Mouse (Mus musculus) layer of hippocampus, postnatal 10 days (tissue): ENCODE data around the gene Fgf11. TPM values are rescaled to one million over a fixed set of nuclear protein-coding genes. Genes with fewer than 3 reads are reported as not detected.

ENCODE experiments used
- DNase-seq, 2 experiments: peaks; one replicate each; pipeline ENCODE4 v3.0.0; 2021; ENCODE audit warnings: low spot score in 2 of 2
- total RNA-seq, 2 experiments: library from RNA; stranded (reverse); gene quantifications; 2 replicates each; pipeline ENCODE4 v1.2.3; 2021

Gene Fgf11
- total RNA-seq, 2 experiments from 2014 or later, result 26.8 to 26.9 TPM

DNA sequence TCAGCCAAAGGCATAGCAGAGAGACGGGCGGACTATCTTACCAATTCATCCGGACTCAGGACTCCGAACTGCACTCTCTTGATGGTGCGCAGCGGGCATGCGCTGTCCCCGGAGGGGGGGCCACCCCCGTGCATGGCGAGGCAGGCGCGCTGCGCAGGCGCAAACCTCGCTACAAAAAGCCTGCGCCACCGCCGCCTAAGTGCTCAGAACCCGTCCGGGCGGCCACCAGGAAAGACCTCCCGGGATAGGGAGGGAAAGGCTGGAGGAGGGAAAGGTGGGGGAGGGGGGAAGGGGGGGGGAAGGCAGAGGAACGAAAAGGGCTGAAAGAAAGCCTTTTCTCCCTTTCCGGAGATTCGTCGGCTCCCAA is 43.6 kb downstream of the Fgf11 start:
- peak; percentile 95 to 98 for DNase-seq

DNA sequence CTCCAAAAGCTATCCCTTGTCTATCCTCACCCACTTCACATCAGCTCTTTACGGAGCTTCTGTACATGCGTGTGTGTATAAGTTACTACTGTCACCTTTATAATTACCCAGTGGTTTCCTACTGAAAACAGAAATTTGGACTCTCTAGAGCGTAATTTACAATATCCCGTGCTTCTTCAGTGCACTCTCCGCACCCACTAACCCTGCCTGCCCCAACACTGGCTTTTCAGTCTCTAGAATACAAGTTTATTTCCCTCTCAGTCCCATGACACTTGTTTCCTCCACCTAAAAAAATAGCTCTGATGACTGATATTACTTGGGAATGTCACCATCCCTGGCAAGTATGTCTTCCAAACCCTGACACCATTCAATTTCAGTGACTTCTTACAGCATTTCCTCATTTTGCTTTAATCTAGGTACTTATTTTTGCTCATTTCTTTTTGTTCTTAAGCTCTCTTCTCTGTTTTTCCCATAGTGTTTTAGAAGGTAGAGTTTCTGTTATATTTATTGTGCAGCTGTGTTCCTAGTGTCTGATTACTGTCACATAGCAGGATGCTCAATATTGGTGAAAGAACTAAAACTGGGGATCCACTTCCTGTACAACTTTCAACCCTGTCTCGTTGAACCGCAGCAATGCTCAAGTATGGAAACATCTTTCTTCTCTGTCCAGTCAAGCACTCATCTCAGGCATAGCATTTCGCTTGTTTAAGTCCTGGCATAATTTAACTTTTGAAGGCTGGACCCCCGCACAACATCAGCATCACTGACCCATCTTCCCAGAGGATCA is 44.2 kb downstream of the Fgf11 start:
- DNase-seq, result no peak

- DNase-seq, result peak; percentile 30 to 42
These were observed 47.0 kb downstream of the Fgf11 start for GRCm38 (mm10) chr11:69754701-69755100.

- no peak for DNase-seq
These were observed 47.4 kb downstream of the Fgf11 start for GRCm38 (mm10) chr11:69754233-69754632.

GRCm38 (mm10) chr11:69752686-69753085 is 49.0 kb downstream of the Fgf11 start:
- DNase-seq, result no peak

GRCm38 (mm10) chr11:69751635-69752034 is 50.0 kb downstream of the Fgf11 start:
- no peak for DNase-seq

Other genes starting within 250 kb of the Fgf11 start
- gene Efnb3, start 241.7 kb downstream of the Fgf11 start, total RNA-seq, result 100 to 1,000 TPM; 203 to 217 TPM
- 10 to 100 TPM in 1 of 2 experiments, 1 to 10 TPM in 1; 7.7 to 10.6 TPM for gene Wrap53, start 221.6 kb downstream of the Fgf11 start, total RNA-seq
- 10 to 100 TPM; 31.4 to 31.8 TPM for gene Trp53, start 221.5 kb downstream of the Fgf11 start, total RNA-seq
- gene Atp1b2, start 195.9 kb downstream of the Fgf11 start, total RNA-seq, result 100 to 1,000 TPM; 456 to 463 TPM
- gene Shbg, start 184.0 kb downstream of the Fgf11 start, total RNA-seq, result not detected
- gene Sat2, start 179.8 kb downstream of the Fgf11 start, total RNA-seq, result 10 to 100 TPM; 15.0 to 17.1 TPM
- gene Fxr2, start 168.9 kb downstream of the Fgf11 start, total RNA-seq, result 100 to 1,000 TPM in 1 of 2 experiments, 10 to 100 TPM in 1; 99.2 to 103 TPM
- not detected for gene Sox15, start 146.5 kb downstream of the Fgf11 start, total RNA-seq
- gene Mpdu1, start 139.2 kb downstream of the Fgf11 start, total RNA-seq, result 10 to 100 TPM; 85.9 to 89.9 TPM
- gene Cd68, start 135.7 kb downstream of the Fgf11 start, total RNA-seq, result 10 to 100 TPM in 1 of 2 experiments, 1 to 10 TPM in 1; 8.4 to 11.5 TPM
- gene Eif4a1, start 129.4 kb downstream of the Fgf11 start, total RNA-seq, result 100 to 1,000 TPM; 492 to 501 TPM
- 10 to 100 TPM; 88.0 to 98.7 TPM for gene Senp3, start 119.8 kb downstream of the Fgf11 start, total RNA-seq
- 1 to 10 TPM; 1.1 to 1.2 TPM for gene Tnfsf13, start 116.1 kb downstream of the Fgf11 start, total RNA-seq
- gene Tnfsf12, start 106.0 kb downstream of the Fgf11 start, total RNA-seq, result 1 to 10 TPM; 6.7 to 8.3 TPM
- gene Tnfsfm13, start 105.8 kb downstream of the Fgf11 start, total RNA-seq, result under 1 TPM; 0.69 to 0.76 TPM
- gene Polr2a, start 43.2 kb downstream of the Fgf11 start, total RNA-seq, result 10 to 100 TPM; 55.6 to 59.4 TPM
- under 1 TPM in 1 of 2 experiments, not detected in 1; 0.22 TPM for gene Slc35g3, start 39.9 kb downstream of the Fgf11 start, total RNA-seq
- gene Zbtb4, start 35.9 kb downstream of the Fgf11 start, total RNA-seq, result 10 to 100 TPM; 69.7 to 72.8 TPM
- 1 to 10 TPM; 1.1 to 1.6 TPM for gene Chrnb1, start 5.9 kb downstream of the Fgf11 start, total RNA-seq
- gene Tmem102, start 3.8 kb upstream of the Fgf11 start, total RNA-seq, result not detected
- not detected for gene Gm39566, start 13.4 kb upstream of the Fgf11 start, total RNA-seq
- gene Spem2, start 16.6 kb upstream of the Fgf11 start, total RNA-seq, result not detected
- under 1 TPM; 0.34 to 0.54 TPM for gene Spem1, start 20.3 kb upstream of the Fgf11 start, total RNA-seq
- gene Nlgn2, start 35.9 kb upstream of the Fgf11 start, total RNA-seq, result 100 to 1,000 TPM; 227 to 245 TPM
- gene Tmem256, start 36.7 kb upstream of the Fgf11 start, total RNA-seq, result 100 to 1,000 TPM; 148 to 153 TPM
- gene Plscr3, start 44.5 kb upstream of the Fgf11 start, total RNA-seq, result 10 to 100 TPM; 31.2 to 37.7 TPM
- under 1 TPM in 1 of 2 experiments, not detected in 1; 0.25 TPM for gene Tnk1, start 56.9 kb upstream of the Fgf11 start, total RNA-seq
- not detected for gene Tmem95, start 76.2 kb upstream of the Fgf11 start, total RNA-seq
- under 1 TPM; 0.85 TPM for gene Kctd11, start 79.5 kb upstream of the Fgf11 start, total RNA-seq
- under 1 TPM; 0.16 to 0.21 TPM for gene Acap1, start 93.7 kb upstream of the Fgf11 start, total RNA-seq
- 1 to 10 TPM; 2.4 to 2.5 TPM for gene 2810408A11Rik, start 99.1 kb upstream of the Fgf11 start, total RNA-seq
- 100 to 1,000 TPM; 127 to 146 TPM for gene Neurl4, start 99.2 kb upstream of the Fgf11 start, total RNA-seq
- 10 to 100 TPM; 27.8 to 30.2 TPM for gene Gps2, start 112.0 kb upstream of the Fgf11 start, total RNA-seq
- 100 to 1,000 TPM; 479 to 501 TPM for gene Eif5a, start 120.1 kb upstream of the Fgf11 start, total RNA-seq
- 1 to 10 TPM; 9.2 to 9.5 TPM for gene Ybx2, start 133.9 kb upstream of the Fgf11 start, total RNA-seq
- 1 to 10 TPM; 1.7 to 2.0 TPM for gene Slc2a4, start 146.3 kb upstream of the Fgf11 start, total RNA-seq
- not detected for gene Cldn7, start 162.9 kb upstream of the Fgf11 start, total RNA-seq
- 100 to 1,000 TPM; 101 to 105 TPM for gene Ctdnep1, start 179.3 kb upstream of the Fgf11 start, total RNA-seq
- 10 to 100 TPM; 98.0 to 99.5 TPM for gene Elp5, start 180.7 kb upstream of the Fgf11 start, total RNA-seq
- gene Gabarap, start 189.3 kb upstream of the Fgf11 start, total RNA-seq, result 100 to 1,000 TPM; 256 to 267 TPM
- 10 to 100 TPM; 40.1 to 43.7 TPM for gene Phf23, start 193.9 kb upstream of the Fgf11 start, total RNA-seq
- 10 to 100 TPM; 26.1 to 38.9 TPM for gene Dvl2, start 198.7 kb upstream of the Fgf11 start, total RNA-seq
- 10 to 100 TPM; 55.7 to 57.6 TPM for gene Acadvl, start 213.6 kb upstream of the Fgf11 start, total RNA-seq
- gene Dlg4, start 215.1 kb upstream of the Fgf11 start, total RNA-seq, result 100 to 1,000 TPM; 705 to 717 TPM